Mouse (Mus musculus) olfactory bulb, adult 2 months (tissue): Measurements from ENCODE around the gene Cobll1. TPM values are rescaled to one million over a fixed set of nuclear protein-coding genes. Genes with fewer than 3 reads are reported as not detected.

ENCODE experiments used
- H3K27ac ChIP-seq: fragments of 200-500 bp; 2 replicates; pipeline ENCODE4 v1.5.1; 2012; ENCODE audit warnings: low read depth, low read length; ENCODE audit not compliant: insufficient read depth
- H3K4me1 ChIP-seq: fragments of 200-500 bp; 2 replicates; pipeline ENCODE4 v1.6.1; 2012; ENCODE audit warnings: low read length; ENCODE audit not compliant: control insufficient read depth, insufficient read depth
- H3K4me3 ChIP-seq: fragments of 200-500 bp; 2 replicates; pipeline ENCODE4 v1.5.1; 2012; ENCODE audit warnings: mild to moderate bottlenecking, low read depth, low read length, moderate library complexity; ENCODE audit not compliant: insufficient read depth
- CTCF ChIP-seq: fragments of 200-500 bp; IDR thresholded peaks from 2 replicates; pipeline ENCODE4 v1.5.1; 2012; ENCODE audit warnings: low read depth, mild to moderate bottlenecking, low read length, moderate library complexity; ENCODE audit not compliant: insufficient read depth
- POLR2A ChIP-seq: fragments of 200-500 bp; IDR thresholded peaks from 2 replicates; pipeline ENCODE4 v1.6.1; 2012; ENCODE audit warnings: mild to moderate bottlenecking, low read depth, low read length, moderate library complexity; ENCODE audit not compliant: insufficient read depth
- WGBS: fragments of 180-500 bp; shearing (Covaris S2); methylation state at CpG from one replicate; pipeline ENCODE4 v1.1.7; 2018; 5-methylcytosine and 5-hydroxymethylcytosine counted together
- polyA plus RNA-seq: library from polyadenylated mRNA; stranded (reverse); fragments of >200 nt; gene quantifications from 2 replicates; pipeline ENCODE4 v1.2.4, GENCODE M21; 2012; ENCODE audit warnings: low replicate concordance; ENCODE audit not compliant: missing spikeins, insufficient read depth, insufficient read length

Cobll1 gene
- polyA plus RNA-seq, 1 experiment = not detected

DNA sequence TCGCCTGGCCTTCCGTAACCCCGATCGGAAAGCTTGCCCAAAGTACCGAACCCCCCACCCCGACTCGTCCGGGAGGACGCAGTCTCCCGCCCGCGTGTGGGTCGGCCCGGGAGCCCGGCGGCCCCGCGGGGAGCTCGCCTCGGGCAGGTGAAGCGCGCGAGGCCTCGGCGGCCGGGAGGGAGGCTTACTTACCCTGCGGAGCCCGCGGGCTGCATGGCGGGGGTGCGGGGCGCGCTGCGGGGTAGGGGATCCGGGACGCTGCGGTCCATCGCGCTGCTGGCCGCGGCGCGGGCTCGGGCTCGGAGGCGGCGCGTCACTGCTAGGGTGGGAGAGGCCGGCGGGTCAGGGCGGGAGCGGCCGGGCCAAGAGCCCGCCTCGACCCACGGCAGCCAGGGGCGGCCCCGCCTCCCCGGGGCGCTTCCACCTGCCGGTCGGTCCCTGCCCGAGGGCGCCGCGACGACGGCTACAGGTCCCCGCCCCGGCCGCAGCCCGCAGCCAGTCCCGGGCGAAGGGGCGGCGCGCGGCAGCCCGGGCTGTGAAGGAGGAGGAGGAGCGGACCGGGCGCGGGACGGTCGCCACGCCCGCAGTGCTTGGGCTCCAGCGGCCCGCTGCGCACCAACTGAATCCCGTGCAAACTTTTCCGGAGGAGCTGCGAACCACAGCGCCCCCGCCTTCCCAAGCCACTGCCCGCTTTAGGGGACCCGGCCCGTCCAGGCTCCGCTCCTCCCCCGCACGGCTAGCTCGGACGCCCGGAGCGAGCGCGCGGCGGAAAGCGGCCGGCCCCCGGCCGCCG is 836 bp downstream of the Cobll1 start:
- under 1% methylated on average over 113 of the region's 114 CpGs for WGBS
- peaks cover 4% of the 10 kb centered on the region; the same call in 1 of the 2 replicates for H3K4me1 ChIP-seq
- H3K4me3 ChIP-seq = peak overlapping the region; percentile 63
- no peak overlapping the region; the same call in 1 of the 2 replicates for H3K27ac ChIP-seq
- no peak for TF ChIP-seq CTCF
- TF ChIP-seq POLR2A = no peak

DNA sequence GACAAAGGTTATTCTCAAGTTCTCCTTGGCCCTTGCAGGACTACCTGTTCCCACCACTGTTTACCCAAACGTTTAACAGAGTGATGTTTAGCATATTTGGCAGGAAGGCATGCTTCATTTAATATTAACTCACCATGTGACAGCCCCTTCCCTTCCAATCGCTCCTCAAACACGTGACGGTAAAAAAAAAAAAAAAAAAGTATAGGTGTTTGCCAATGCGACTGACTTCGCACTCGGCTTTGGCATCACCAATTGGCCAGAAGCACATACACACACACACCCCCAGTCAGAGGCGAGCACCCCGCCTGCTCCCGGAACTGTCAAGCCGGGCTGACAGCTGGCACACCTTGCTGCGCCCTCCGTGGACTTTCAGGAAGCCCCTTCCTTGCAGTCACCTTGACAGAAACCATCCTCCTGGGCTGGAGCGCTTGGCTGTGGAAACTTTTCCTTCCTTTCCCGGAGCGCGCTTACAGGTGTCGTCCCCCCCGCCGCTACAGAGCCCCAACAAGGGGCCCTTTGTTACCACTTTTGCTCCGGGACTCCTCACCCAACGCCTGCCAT is 1.5 kb downstream of the Cobll1 start:
- Histone ChIP-seq H3K27ac (no peak overlapping the region), H3K4me3 (peak overlapping the region; percentile 63), H3K4me1 (peaks cover 4% of the 10 kb centered on the region; the same call in 1 of the 2 replicates)
- TF ChIP-seq CTCF (no peak), POLR2A (no peak)
- WGBS = 5% methylated on average over 22 of the region's 22 CpGs

DNA sequence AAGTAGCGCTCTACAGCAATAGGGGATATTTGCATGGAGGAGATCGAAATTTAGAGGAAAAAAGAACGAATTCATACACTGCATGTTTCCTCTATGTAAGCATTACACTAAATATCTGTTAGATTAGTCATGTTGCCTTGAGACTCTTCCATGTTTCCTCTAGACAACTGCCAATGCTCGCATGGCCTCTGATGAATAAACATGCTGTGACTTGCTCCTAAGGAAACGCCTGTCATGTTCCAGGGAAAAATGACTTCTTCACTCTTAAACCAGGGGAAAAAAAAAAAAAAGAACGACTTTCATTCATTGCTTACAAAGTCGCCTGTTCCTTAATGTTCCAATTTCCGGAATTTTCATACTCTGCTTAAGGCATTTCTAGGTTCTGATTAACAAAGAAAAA is 2.1 kb downstream of the Cobll1 start:
- 68% methylated on average over 8 of the region's 8 CpGs for WGBS
- Histone ChIP-seq H3K27ac (no peak overlapping the region), H3K4me3 (no peak overlapping the region), H3K4me1 (peaks cover 4% of the 10 kb centered on the region; the same call in 1 of the 2 replicates)
- TF ChIP-seq POLR2A = no peak

DNA sequence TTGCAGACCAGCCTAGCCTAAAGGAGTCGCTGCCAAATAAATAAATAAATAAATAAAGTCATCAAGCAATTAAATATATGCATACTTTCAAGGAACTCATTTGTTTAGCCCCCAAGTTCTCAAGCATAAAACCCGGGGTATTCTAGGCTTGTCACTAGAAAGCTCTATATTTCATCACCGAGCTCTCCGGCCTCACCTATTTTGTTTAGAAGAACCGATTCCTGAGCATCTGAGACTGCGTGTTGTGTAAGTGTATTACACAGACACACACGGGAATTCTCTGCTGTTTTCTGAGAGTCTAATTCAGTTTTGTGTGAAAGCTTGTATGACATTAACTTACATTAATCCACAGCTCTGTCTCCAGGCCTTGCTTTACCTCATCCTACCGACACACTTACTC is 2.6 kb downstream of the Cobll1 start:
- TF ChIP-seq CTCF (no peak), POLR2A (no peak)
- peaks cover 4% of the 10 kb centered on the region; the same call in 1 of the 2 replicates for H3K4me1 ChIP-seq
- no peak overlapping the region for H3K27ac ChIP-seq
- WGBS = 85% methylated on average over 8 of the region's 8 CpGs
- no peak overlapping the region for H3K4me3 ChIP-seq

DNA sequence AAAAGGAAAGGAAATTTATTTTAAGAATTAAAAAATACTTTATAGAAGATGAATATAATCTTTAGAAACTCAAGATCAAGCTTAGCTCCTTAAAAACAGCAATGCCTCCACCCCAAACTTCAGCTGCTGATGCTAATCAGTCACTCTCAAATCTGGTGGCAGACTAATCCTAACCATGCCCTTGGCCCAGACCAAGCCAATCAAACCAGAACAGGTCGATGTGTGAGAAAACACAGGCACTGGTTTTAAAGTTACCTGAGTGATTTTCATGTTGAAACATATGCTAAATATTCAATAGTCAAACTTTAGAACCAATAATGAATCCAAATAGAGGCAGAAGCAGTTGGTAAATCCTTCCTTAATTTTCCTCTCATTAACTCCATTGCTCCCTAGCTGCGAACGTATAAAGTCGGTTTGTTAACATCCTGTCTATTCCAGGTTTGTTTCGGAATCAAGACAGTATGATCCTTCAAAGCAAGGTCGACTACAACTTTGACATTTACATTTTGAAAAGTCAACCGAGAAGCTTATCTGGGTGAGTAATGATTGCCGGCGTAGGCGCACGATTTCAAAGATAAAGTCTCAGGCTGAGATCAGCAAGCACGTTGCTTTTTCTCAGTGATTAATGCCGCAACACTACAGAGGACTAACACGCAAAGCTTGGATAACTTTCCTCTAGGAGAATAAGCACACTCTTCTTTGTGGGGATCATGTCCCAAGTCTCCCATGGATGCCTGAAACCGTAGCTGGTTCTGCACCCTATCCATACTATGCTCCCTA is 6.3 kb downstream of the Cobll1 start:
- TF ChIP-seq CTCF (no peak), POLR2A (no peak)
- Histone ChIP-seq H3K4me1 (no peaks in the 10 kb centered on the region), H3K4me3 (no peak overlapping the region), H3K27ac (no peak overlapping the region)
- 92% methylated on average over 15 of the region's 15 CpGs for WGBS

DNA sequence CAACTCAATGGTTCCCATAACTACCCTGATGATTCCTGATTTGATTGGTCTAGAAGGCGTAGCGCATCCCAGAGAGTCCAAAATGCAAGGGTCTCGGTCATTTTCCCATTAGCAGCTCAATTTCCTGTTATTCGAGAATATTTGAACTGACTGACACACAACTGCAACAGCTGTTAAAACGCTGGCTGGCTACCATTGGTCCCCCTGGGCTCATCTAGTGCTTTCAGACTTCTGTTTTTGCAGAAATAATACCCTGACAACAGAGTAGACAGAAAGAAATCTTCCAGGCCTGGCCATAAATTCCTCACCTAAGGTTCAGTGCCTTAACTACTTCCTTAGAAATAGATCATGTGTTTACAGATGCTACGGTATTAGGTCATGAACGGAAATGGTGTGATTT is 10.8 kb downstream of the Cobll1 start:
- H3K27ac ChIP-seq = no peak overlapping the region
- WGBS = 92% methylated on average over 7 of the region's 7 CpGs
- H3K4me1 ChIP-seq = no peaks in the 10 kb centered on the region
- H3K4me3 ChIP-seq = no peak overlapping the region
- TF ChIP-seq POLR2A = no peak
- TF ChIP-seq CTCF = no peak

DNA sequence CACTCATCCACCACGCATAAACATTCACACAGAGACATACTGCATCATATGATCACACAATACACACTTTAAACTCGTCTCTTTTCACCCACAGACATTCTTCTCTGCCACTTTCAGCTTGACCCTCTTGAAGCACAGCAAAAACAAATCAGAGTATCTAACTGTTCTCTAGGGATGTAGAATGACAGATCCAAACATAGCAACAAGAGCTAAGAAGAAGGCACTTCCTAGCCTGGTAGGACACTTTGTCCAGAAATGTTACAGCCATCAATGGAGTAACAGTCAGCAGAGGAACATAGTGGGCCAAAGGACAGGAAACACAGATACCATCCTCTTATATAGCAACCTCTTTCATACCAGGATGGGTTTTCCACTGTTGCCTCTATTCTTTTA is 11.3 kb downstream of the Cobll1 start:
- TF ChIP-seq POLR2A (no peak), CTCF (no peak)
- no peak overlapping the region for H3K27ac ChIP-seq
- H3K4me3 ChIP-seq = no peak overlapping the region
- no peaks in the 10 kb centered on the region for H3K4me1 ChIP-seq
- 89% methylated on average over 2 of the region's 2 CpGs for whole genome bisulfite sequencing

DNA sequence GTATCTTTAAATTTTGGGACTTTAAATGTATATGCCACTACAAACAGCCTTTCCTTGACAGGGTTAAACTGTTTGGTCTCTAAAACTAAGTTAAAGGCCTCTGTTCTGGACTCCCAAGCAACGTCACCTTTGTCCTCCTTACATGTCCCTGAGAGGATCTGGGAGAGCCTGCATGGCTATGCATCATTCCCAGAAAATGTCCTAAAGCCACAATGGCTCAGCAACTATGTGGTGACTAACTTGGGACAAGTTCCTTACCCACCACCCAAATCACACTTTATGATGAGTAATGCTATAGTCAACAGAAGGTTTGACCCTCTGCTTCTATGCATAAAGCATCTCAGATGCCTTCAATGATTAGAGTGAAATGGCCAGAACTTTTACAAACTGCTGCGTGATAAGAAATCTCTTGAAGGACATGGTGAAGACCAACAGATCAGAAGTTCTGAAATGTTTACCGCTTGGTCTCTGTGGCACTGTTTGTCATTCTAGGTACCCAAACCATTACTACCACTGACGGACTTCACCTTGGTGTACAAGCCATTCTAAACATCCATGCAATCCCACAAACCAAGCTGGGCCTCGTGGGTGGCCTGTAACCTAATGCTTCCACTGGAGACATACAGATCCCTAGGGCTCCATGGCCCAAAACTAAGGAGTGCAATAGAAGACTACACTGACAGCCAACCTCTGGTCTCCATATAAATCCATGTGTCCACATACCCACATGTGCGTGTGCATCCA is 11.9 kb downstream of the Cobll1 start:
- TF ChIP-seq CTCF (no peak), POLR2A (no peak)
- Histone ChIP-seq H3K4me3 (no peak overlapping the region), H3K27ac (no peak overlapping the region), H3K4me1 (no peaks in the 10 kb centered on the region)
- WGBS = 94% methylated on average over 6 of the region's 6 CpGs

DNA sequence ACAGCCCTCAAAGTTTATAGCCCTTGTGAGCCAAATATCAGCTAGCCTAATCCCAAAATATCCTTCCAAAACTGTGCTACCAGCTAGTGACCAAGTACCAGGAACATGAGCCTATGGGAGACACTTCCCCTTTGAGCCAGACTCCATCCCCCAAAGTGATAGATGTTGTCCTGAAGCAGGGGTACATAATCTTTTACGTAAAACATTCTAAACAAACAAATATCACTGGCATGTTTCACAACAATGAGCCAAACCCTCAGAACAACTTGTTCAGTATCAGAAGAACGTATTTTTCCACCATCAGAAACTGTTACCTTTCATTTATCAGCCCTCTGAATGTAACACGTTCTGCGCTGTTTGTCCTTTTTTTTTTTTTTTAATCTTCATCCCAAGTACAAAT is 12.7 kb downstream of the Cobll1 start:
- no peak for TF ChIP-seq CTCF
- no peak for TF ChIP-seq POLR2A
- Histone ChIP-seq H3K4me3 (no peak overlapping the region), H3K27ac (no peak overlapping the region), H3K4me1 (no peaks in the 10 kb centered on the region)
- 86% methylated on average over 4 of the region's 4 CpGs for whole genome bisulfite sequencing
